ENCODE assay signal across 17 mouse cellular contexts in genomic region chr7:28478854-28479253, GRCm38 (mm10). TPM values are rescaled to one million over a fixed set of nuclear protein-coding genes. Genes with fewer than 3 reads are reported as not detected.
DNase-seq lines count a peak whose midpoint lies in the region; ATAC-seq and TF ChIP-seq lines count a peak whose summit lies in the region.
"Had no signal": no experiment of that assay in that cellular context is flagged by ENCODE, and none has a peak within 500 bp of the region (broad histone marks: within the 10 kb centered on the region; RNA-seq: fewer than 3 reads in every experiment).

No protein-coding gene starts in this region.

- no peaks in the 10 kb centered on the region for H3K27me3 ChIP-seq in kidney, postnatal 0 days (ENCODE audit: insufficient read depth, low read length)
- no peaks in the 10 kb centered on the region for H3K27me3 ChIP-seq in E14TG2a.4 (ENCODE audit: insufficient read depth, low read length)
- no peaks in the 10 kb centered on the region for H3K27me3 ChIP-seq in intestine, embryonic 16.5 days (replicated peaks; ENCODE audit: control insufficient read depth, insufficient read depth, low read length)
- no peaks in the 10 kb centered on the region; the same call in 1 of the 2 replicates for H3K27me3 ChIP-seq in hindbrain, embryonic 12.5 days
- H3K27me3 ChIP-seq: midbrain, embryonic 15.5 days had no signal

- H3K4me1 ChIP-seq in kidney, postnatal 0 days (replicated peaks; ENCODE audit: insufficient read depth, low read length) = no peaks in the 10 kb centered on the region
- peaks cover 49% of the 10 kb centered on the region for H3K4me1 ChIP-seq in E14TG2a.4 (replicated peaks; ENCODE audit: low read depth, low read length)
- H3K4me1 ChIP-seq in intestine, embryonic 16.5 days (ENCODE audit: control insufficient read depth, insufficient read depth, low read length) = peaks cover 8% of the 10 kb centered on the region
- no peaks in the 10 kb centered on the region for H3K4me1 ChIP-seq in hindbrain, embryonic 12.5 days
- H3K4me1 ChIP-seq: midbrain, embryonic 15.5 days; neural tube, embryonic 13.5 days had no signal

- H3K9me3 ChIP-seq in kidney, postnatal 0 days (replicated peaks; ENCODE audit: low read length) = no peaks in the 10 kb centered on the region
- H3K9me3 ChIP-seq in E14TG2a.4 (ENCODE audit: low read length) = no peaks in the 10 kb centered on the region
- no peaks in the 10 kb centered on the region for H3K9me3 ChIP-seq in intestine, embryonic 16.5 days (ENCODE audit: control insufficient read depth, low read length)
- H3K9me3 ChIP-seq in hindbrain, embryonic 12.5 days (replicated peaks) = no peaks in the 10 kb centered on the region
- H3K9me3 ChIP-seq: midbrain, embryonic 15.5 days; neural tube, embryonic 13.5 days had no signal

- no peaks in the 10 kb centered on the region for H3K36me3 ChIP-seq in kidney, postnatal 0 days (ENCODE audit: insufficient read depth, low read length)
- no peaks in the 10 kb centered on the region for H3K36me3 ChIP-seq in E14TG2a.4 (ENCODE audit: insufficient read depth, low read length)
- H3K36me3 ChIP-seq in intestine, embryonic 16.5 days (ENCODE audit: control insufficient read depth, insufficient read depth, low read length) = no peaks in the 10 kb centered on the region
- H3K36me3 ChIP-seq in hindbrain, embryonic 12.5 days = no peaks in the 10 kb centered on the region
- H3K36me3 ChIP-seq: midbrain, embryonic 15.5 days; neural tube, embryonic 13.5 days had no signal

- TF ChIP-seq CTCF in kidney, postnatal 0 days (IDR thresholded peaks at IDR 0.05; ENCODE audit: low read depth) = no peak
- TF ChIP-seq CTCF in E14TG2a.4 (conservative IDR thresholded peaks at IDR 0.05; ENCODE audit: low read length) = no peak

- H3K27ac ChIP-seq in kidney, postnatal 0 days = no peak overlapping the region
- no peak overlapping the region for H3K27ac ChIP-seq in intestine, embryonic 16.5 days (ENCODE audit: low read length)
- no peak overlapping the region for H3K27ac ChIP-seq in hindbrain, embryonic 12.5 days
- H3K27ac ChIP-seq: midbrain, embryonic 15.5 days; neural tube, embryonic 13.5 days had no signal

- WGBS in kidney, postnatal 0 days = under 1% methylated on average over 8 of the region's 8 CpGs
- 8% methylated on average over 8 of the region's 8 CpGs for WGBS in intestine, embryonic 16.5 days
- 7% methylated on average over 8 of the region's 8 CpGs for WGBS in hindbrain, embryonic 12.5 days

- H3K4me3 ChIP-seq in kidney, postnatal 0 days (replicated peaks; ENCODE audit: low read depth, low read length) = no peak overlapping the region
- H3K4me3 ChIP-seq in E14TG2a.4 (replicated peaks; ENCODE audit: low read length) = peak overlapping the region; percentile 2; the same call in 1 of the 2 replicates
- H3K4me3 ChIP-seq in intestine, embryonic 16.5 days (ENCODE audit: low read length) = no peak overlapping the region
- no peak overlapping the region for H3K4me3 ChIP-seq in hindbrain, embryonic 12.5 days
- H3K4me3 ChIP-seq: midbrain, embryonic 15.5 days; neural tube, embryonic 13.5 days had no signal

- intact Hi-C loops in heart, postnatal 14 days (cut with DNase I) = no loop called here

- ATAC-seq in kidney, postnatal 0 days (replicated peaks; ENCODE audit: low FRiP score, low read depth) = peak; percentile 49; the same call in 1 of the 2 replicates
- peak; percentile 61 for ATAC-seq in intestine, embryonic 16.5 days
- ATAC-seq in hindbrain, embryonic 12.5 days (ENCODE audit: low FRiP score) = no peak
- ATAC-seq: midbrain, embryonic 15.5 days had no signal

- H3K9ac ChIP-seq in kidney, postnatal 0 days (ENCODE audit: low read depth, low read length) = no peak overlapping the region
- no peak overlapping the region for H3K9ac ChIP-seq in intestine, embryonic 16.5 days (ENCODE audit: low read depth, low read length)
- H3K9ac ChIP-seq in hindbrain, embryonic 12.5 days = no peak overlapping the region
- H3K9ac ChIP-seq: midbrain, embryonic 15.5 days; neural tube, embryonic 13.5 days had no signal

- peak; percentile 54 for DNase-seq in kidney, postnatal 0 days (ENCODE audit: low spot score)
- DNase-seq in kidney, adult 11 months = no peak
- peak; percentile 70 for DNase-seq in R1 (ENCODE audit: low read depth, low spot score)
- DNase-seq in heart, postnatal 14 days = no peak
- DNase-seq in spleen, postnatal 14 days (ENCODE audit: low spot score in 2 of 2) = no peak
- DNase-seq: cerebellum, adult 9-11 months; lung, adult 18-20 months had no signal

- H3K4me2 ChIP-seq in kidney, postnatal 0 days (ENCODE audit: low read length) = no peak overlapping the region
- H3K4me2 ChIP-seq in intestine, embryonic 16.5 days (ENCODE audit: low read depth, low read length) = no peak overlapping the region
- no peak overlapping the region for H3K4me2 ChIP-seq in hindbrain, embryonic 12.5 days (replicated peaks)
- H3K4me2 ChIP-seq: midbrain, embryonic 15.5 days; neural tube, embryonic 13.5 days had no signal

RNA-seq across cellular contexts. Expression of gene Lrfn1, which starts 27.1 kb away (rescaled TPM):
- polyA plus RNA-seq in kidney, postnatal 0 days (2015; fragmentation: Nextera tagmentation; extraction: Ambion mirVana) = 2.1 and 2.8 TPM in 2 replicates
- 1.1 and 1.3 TPM in 2 replicates for polyA plus RNA-seq in intestine, embryonic 16.5 days (2015; fragmentation: Nextera tagmentation; extraction: Ambion mirVana)
- total RNA-seq in heart, postnatal 14 days (2021) = 1 to 10 TPM in 1 of 2 experiments, under 1 TPM in 1; 0.69 to 1.1 TPM
- 14.0 and 15.9 TPM in 2 replicates for polyA plus RNA-seq in hindbrain, embryonic 12.5 days (2016; fragmentation: Nextera tagmentation; extraction: Ambion mirVana)

RNA-seq across cellular contexts. Expression of gene Ifnl2, which starts 31.4 kb away (rescaled TPM):
- not detected in 2 replicates for polyA plus RNA-seq in kidney, postnatal 0 days (2015; fragmentation: Nextera tagmentation; extraction: Ambion mirVana)
- not detected in 2 replicates for polyA plus RNA-seq in intestine, embryonic 16.5 days (2015; fragmentation: Nextera tagmentation; extraction: Ambion mirVana)
- not detected for total RNA-seq in heart, postnatal 14 days (2021)
- not detected in 2 replicates for polyA plus RNA-seq in hindbrain, embryonic 12.5 days (2016; fragmentation: Nextera tagmentation; extraction: Ambion mirVana)
- total RNA-seq: heart, adult 8-10 months; hematopoietic stem cell, adult 5-6 weeks; layer of hippocampus, adult 18-20 months; left cerebral cortex, postnatal 10 days had no signal
- polyA plus RNA-seq: midbrain, embryonic 15.5 days; neural tube, embryonic 13.5 days; testis, adult 2 months had no signal

RNA-seq across cellular contexts. Expression of gene Gmfg, which starts 41.6 kb away (rescaled TPM):
- polyA plus RNA-seq in kidney, postnatal 0 days (2015; fragmentation: Nextera tagmentation; extraction: Ambion mirVana) = 19.5 and 23.8 TPM in 2 replicates
- 17.8 and 19.4 TPM in 2 replicates for polyA plus RNA-seq in intestine, embryonic 16.5 days (2015; fragmentation: Nextera tagmentation; extraction: Ambion mirVana)
- 10 to 100 TPM in 1 of 2 experiments, 1 to 10 TPM in 1; 8.1 to 18.8 TPM for total RNA-seq in heart, postnatal 14 days (2021)
- 5.9 and 6.5 TPM in 2 replicates for polyA plus RNA-seq in hindbrain, embryonic 12.5 days (2016; fragmentation: Nextera tagmentation; extraction: Ambion mirVana)

RNA-seq across cellular contexts. Expression of gene Ifnl3, which starts 43.8 kb away (rescaled TPM):
- polyA plus RNA-seq in kidney, postnatal 0 days (2015; fragmentation: Nextera tagmentation; extraction: Ambion mirVana) = not detected in 2 replicates
- polyA plus RNA-seq in intestine, embryonic 16.5 days (2015; fragmentation: Nextera tagmentation; extraction: Ambion mirVana) = not detected in 2 replicates
- not detected for total RNA-seq in heart, postnatal 14 days (2021)
- polyA plus RNA-seq in hindbrain, embryonic 12.5 days (2016; fragmentation: Nextera tagmentation; extraction: Ambion mirVana) = not detected in 2 replicates
- total RNA-seq: heart, adult 8-10 months; hematopoietic stem cell, adult 5-6 weeks; layer of hippocampus, adult 18-20 months; left cerebral cortex, postnatal 10 days had no signal
- polyA plus RNA-seq: midbrain, embryonic 15.5 days; neural tube, embryonic 13.5 days; testis, adult 2 months had no signal

Comparison
In these comparisons a context has a peak if more than half of its experiments do, and no peak if none do; other contexts are left out.
1. DNase-seq: peak in kidney, postnatal 0 days (single experiment) and R1 (single experiment); none in kidney, adult 11 months (single experiment), heart, postnatal 14 days (0 of 2) and spleen, postnatal 14 days (0 of 2).